Mouse (Mus musculus) left cerebral cortex, adult 2 months (tissue): ENCODE measurements around the gene Kcnk5. TPM values are rescaled to one million over a fixed set of nuclear protein-coding genes. Genes with fewer than 3 reads are reported as not detected.

Experiments used
- DNase-seq, 2 experiments: peaks; one replicate each; pipeline ENCODE4 v3.0.0; 2021 to 2022; ENCODE audit warnings: low spot score in 2 of 2, mixed read lengths in 1 of 2; ENCODE audit errors: extremely low spot score in 1 of 2
- H3K27ac ChIP-seq: fragments of 200-600 bp; 2 replicates; pipeline ENCODE4 v1.8.1; 2022
- H3K4me3 ChIP-seq: fragments of 200-600 bp; 2 replicates; pipeline ENCODE4 v1.8.1; 2022
- CTCF ChIP-seq: fragments of 200-600 bp; IDR thresholded peaks from 2 replicates; pipeline ENCODE4 v1.8.1; 2022; ENCODE audit warnings: antibody characterized with exemption, mild to moderate bottlenecking, moderate library complexity
- intact Hi-C: fragments of 180-260 bp; cut with DNase I; formaldehyde crosslinking; loops from one replicate; pipeline ENCODE4 v1.15.1; 2025
- total RNA-seq, 2 experiments: library from RNA; stranded (reverse); gene quantifications; 2 replicates each; pipeline ENCODE4 v1.2.3; 2021

Kcnk5 gene
- total RNA-seq, 2 experiments from 2014 or later = 0.33 to 0.41 TPM

GRCm38 (mm10) chr14:20098061-20098460, 83.5 kb downstream of the Kcnk5 start:
- no peak for DNase-seq
- no peak overlapping the region for H3K27ac ChIP-seq
- intact Hi-C loops = no loop called here
- H3K4me3 ChIP-seq = no peak overlapping the region
- TF ChIP-seq CTCF = no peak

- DNase-seq = no peak
- H3K4me3 ChIP-seq = no peak overlapping the region
- intact Hi-C loops = no loop called here
- H3K27ac ChIP-seq = no peak overlapping the region
- TF ChIP-seq CTCF = no peak
These were observed 86.7 kb downstream of the Kcnk5 start for GRCm38 (mm10) chr14:20094942-20095341.

GRCm38 (mm10) chr14:20093493-20093892, 88.1 kb downstream of the Kcnk5 start:
- Histone ChIP-seq H3K27ac (no peak overlapping the region), H3K4me3 (no peak overlapping the region)
- TF ChIP-seq CTCF = no peak
- DNase-seq = no peak
- intact Hi-C loops = loop anchor here (2.0 kb wide), 1 partner anchor 19 kb away; no protein-coding TSS in a partner anchor

Other genes starting within 250 kb of the Kcnk5 start
- 100 to 1,000 TPM; 195 to 206 TPM for gene Gng2, start 204.2 kb downstream of the Kcnk5 start, total RNA-seq
- 1 to 10 TPM; 4.3 to 4.7 TPM for gene Saysd1, start 43.3 kb downstream of the Kcnk5 start, total RNA-seq
- not detected for gene Kcnk16, start 87.4 kb upstream of the Kcnk5 start, total RNA-seq
- 10 to 100 TPM; 17.3 to 18.6 TPM for gene Nudt13, start 112.9 kb upstream of the Kcnk5 start, total RNA-seq
- 10 to 100 TPM; 33.2 to 39.0 TPM for gene Ecd, start 166.3 kb upstream of the Kcnk5 start, total RNA-seq
- 10 to 100 TPM; 50.6 to 53.1 TPM for gene Fam149b, start 166.4 kb upstream of the Kcnk5 start, total RNA-seq
- gene Dnajc9, start 207.1 kb upstream of the Kcnk5 start, total RNA-seq = 10 to 100 TPM; 24.7 to 25.4 TPM
- 10 to 100 TPM; 30.8 to 33.5 TPM for gene Mrps16, start 211.8 kb upstream of the Kcnk5 start, total RNA-seq